Mouse (Mus musculus) heart, embryonic 12.5 days (tissue): ENCODE measurements around the gene Lrrc45. TPM values are rescaled to one million over a fixed set of nuclear protein-coding genes. Genes with fewer than 3 reads are reported as not detected.
A peak's percentile ranks its signal among the peaks of the same experiment; 100 is the strongest.
"Not testable (repeated sequence)": the region's sequence is repeated elsewhere in the genome, so short reads cannot be mapped to it uniquely, and the experiment has no call there.

Source experiments
- ATAC-seq: fragments of 200-750 bp; cut with Nextera tagmentation; 2 replicates; pipeline ENCODE4 v1.8.0; 2017; ENCODE audit warnings: moderate TSS enrichment, moderate library complexity; ENCODE audit not compliant: insufficient number of reproducible peaks, low FRiP score
- H3K27ac ChIP-seq: fragments of 300-500 bp; sonication (generic); 2 replicates; pipeline ENCODE4 v1.5.1; 2016; ENCODE audit warnings: mild to moderate bottlenecking, moderate library complexity; ENCODE audit not compliant: poor library complexity, severe bottlenecking
- H3K27me3 ChIP-seq: fragments of 300-500 bp; sonication (generic); replicated peaks from 2 replicates; pipeline ENCODE4 v1.6.1; 2016; ENCODE audit warnings: mild to moderate bottlenecking, moderate library complexity
- H3K36me3 ChIP-seq: fragments of 300-500 bp; sonication (generic); 2 replicates; pipeline ENCODE4 v1.6.1; 2016; ENCODE audit warnings: mild to moderate bottlenecking, moderate library complexity
- H3K4me1 ChIP-seq: fragments of 300-500 bp; sonication (generic); replicated peaks from 2 replicates; pipeline ENCODE4 v1.6.1; 2016; ENCODE audit warnings: mild to moderate bottlenecking
- H3K4me2 ChIP-seq: fragments of 300-500 bp; sonication (generic); 2 replicates; pipeline ENCODE4 v1.6.1; 2016; ENCODE audit warnings: mild to moderate bottlenecking, moderate library complexity
- H3K4me3 ChIP-seq: fragments of 300-500 bp; sonication (generic); 2 replicates; pipeline ENCODE4 v1.5.1; 2016; ENCODE audit warnings: mild to moderate bottlenecking
- H3K9ac ChIP-seq: fragments of 300-500 bp; sonication (generic); 2 replicates; pipeline ENCODE4 v1.6.1; 2016; ENCODE audit warnings: mild to moderate bottlenecking, moderate library complexity
- H3K9me3 ChIP-seq: fragments of 300-500 bp; sonication (generic); replicated peaks from 2 replicates; pipeline ENCODE4 v1.6.1; 2016; ENCODE audit warnings: mild to moderate bottlenecking, moderate library complexity
- WGBS: fragments of 180-500 bp; shearing (Covaris S2); methylation state at CpG from one replicate; pipeline ENCODE4 v1.1.7; 2016; 5-methylcytosine and 5-hydroxymethylcytosine counted together
- polyA plus RNA-seq: library from polyadenylated mRNA; unstranded; fragments of >200 nt; fragmentation: Nextera tagmentation; extraction: Ambion mirVana; gene quantifications from 2 replicates; pipeline ENCODE4 v1.2.1, GENCODE M21; 2016

The Lrrc45 gene
- polyA plus RNA-seq, 1 experiment from 2014 or later, result 35.2 TPM

DNA sequence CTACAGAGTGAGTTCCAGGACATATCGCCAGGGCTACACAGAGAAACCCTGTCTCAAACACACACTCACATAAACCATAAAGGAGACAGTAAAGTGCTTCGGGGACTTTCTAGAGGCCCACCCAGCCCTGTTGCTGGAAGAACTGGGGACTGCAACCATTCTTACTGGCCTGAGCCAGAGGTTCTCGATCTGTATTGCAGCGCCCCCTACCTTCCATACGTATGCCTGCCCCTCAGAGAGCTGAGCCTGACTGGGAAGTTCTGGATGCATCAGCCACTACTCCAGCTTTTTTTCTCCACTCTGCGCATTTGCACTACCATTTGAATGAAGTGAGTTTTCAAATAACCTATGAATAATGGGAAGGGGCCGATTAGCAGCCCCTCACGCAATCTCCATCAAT is 35.7 kb downstream of the Lrrc45 start:
- H3K27ac ChIP-seq, result no peak overlapping the region
- H3K36me3 ChIP-seq, result no peaks in the 10 kb centered on the region
- WGBS, result 52% methylated on average over 8 of the region's 8 CpGs
- no peak overlapping the region for H3K4me2 ChIP-seq
- H3K27me3 ChIP-seq, result peaks cover 15% of the 10 kb centered on the region
- no peaks in the 10 kb centered on the region for H3K9me3 ChIP-seq
- ATAC-seq, result no peak
- no peak overlapping the region for H3K9ac ChIP-seq
- H3K4me3 ChIP-seq, result no peak overlapping the region
- H3K4me1 ChIP-seq, result no peaks in the 10 kb centered on the region

DNA sequence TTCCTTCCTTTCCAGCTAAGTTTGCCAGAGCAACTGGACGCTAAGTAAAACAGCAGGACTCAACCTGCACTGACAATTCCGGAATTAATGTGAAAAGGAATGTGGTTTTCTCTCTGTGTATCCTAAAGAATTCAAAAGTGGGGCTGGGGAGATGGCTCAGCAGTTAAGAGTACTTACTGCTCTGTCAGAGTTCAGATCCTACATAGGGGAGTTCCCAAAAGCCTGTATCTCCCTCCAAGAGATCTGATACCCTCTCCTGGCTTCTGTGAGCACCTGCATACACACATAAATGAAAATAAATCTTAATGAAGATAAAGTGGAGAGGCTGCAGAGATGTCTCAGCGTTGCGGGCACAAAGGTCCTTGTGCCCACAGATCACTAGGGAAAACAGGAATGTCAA is 37.9 kb downstream of the Lrrc45 start:
- peaks cover 2% of the 10 kb centered on the region; the same call in 1 of the 2 replicates for H3K9me3 ChIP-seq
- ATAC-seq, result no peak
- H3K4me2 ChIP-seq, result no peak overlapping the region
- H3K4me3 ChIP-seq, result no peak overlapping the region
- H3K27me3 ChIP-seq, result peaks cover 13% of the 10 kb centered on the region; the same call in 1 of the 2 replicates
- 61% methylated on average over 4 of the region's 4 CpGs for WGBS
- H3K27ac ChIP-seq, result no peak overlapping the region
- no peaks in the 10 kb centered on the region for H3K36me3 ChIP-seq
- no peak overlapping the region for H3K9ac ChIP-seq
- H3K4me1 ChIP-seq, result no peaks in the 10 kb centered on the region

DNA sequence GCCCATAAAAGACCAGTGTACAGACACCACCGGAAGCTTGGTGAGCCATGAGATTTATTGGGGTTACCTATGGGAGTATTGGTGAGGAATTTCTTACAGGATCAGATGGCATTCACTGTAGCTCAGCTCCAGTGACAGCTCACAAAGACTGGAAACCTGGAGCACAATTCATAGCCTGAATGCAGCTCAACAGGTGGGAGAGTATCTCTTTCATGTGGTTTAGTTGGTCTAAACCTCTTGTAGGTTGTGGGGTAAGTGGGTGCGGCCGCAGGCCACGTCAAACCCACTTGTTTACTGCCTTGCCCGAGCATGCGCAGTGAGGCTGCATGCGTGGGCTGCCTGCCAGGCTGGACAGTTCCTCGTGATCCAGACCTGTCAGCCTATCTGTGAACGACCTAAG is 46.5 kb downstream of the Lrrc45 start:
- Histone ChIP-seq H3K4me3 (no peak overlapping the region), H3K27ac (no peak overlapping the region), H3K9me3 (peaks cover 32% of the 10 kb centered on the region), H3K36me3 (no peaks in the 10 kb centered on the region), H3K9ac (no peak overlapping the region), H3K4me1 (peaks cover 10% of the 10 kb centered on the region), H3K27me3 (peaks cover 25% of the 10 kb centered on the region), H3K4me2 (no peak overlapping the region)
- no peak for ATAC-seq
- WGBS, result 79% methylated on average over 9 of the region's 9 CpGs

DNA sequence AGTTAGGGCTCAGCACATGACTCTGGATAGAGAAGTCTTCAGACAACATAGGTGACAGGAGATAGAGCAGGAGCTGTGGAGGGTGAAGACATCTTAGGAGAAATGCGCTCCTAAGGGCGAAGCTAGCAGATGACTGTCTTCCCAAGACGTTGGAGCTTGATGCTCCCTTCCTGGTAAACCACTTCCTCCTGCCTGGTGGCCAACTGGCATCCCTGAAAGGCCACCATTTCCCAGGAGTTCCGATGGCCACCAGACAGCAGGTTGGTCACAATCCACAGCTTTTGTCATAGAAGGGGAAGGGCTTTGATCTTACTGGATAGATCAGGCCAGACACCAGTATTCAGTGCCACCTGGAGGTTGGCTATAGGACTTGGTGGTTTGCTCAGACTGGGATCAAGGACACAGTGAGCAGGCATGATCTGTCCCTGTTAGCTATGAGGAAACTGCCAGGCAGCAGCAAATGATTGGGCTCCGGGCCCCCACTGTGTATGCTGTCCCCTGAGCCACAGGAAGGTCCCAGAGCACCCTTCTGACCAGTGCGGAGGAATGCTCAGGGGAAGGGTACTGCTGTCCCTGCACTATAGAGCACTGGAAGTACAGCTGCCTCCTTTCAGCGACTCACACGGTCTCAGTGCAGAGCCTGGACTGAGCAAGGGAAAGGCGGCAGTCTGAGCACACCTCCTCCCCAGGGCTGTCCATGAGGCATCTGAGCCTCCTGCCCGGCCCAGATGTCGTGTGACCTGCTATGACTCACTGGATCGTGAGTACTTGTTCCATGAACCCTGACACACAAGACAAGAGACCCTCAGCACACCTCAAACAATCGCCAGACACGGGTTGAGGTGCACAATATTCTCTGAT is 48.3 kb downstream of the Lrrc45 start:
- Histone ChIP-seq H3K27ac (no peak overlapping the region), H3K4me3 (peak overlapping the region; percentile 23), H3K4me2 (peak overlapping the region; percentile 61), H3K36me3 (no peaks in the 10 kb centered on the region), H3K9me3 (peaks cover 26% of the 10 kb centered on the region), H3K27me3 (peaks cover 37% of the 10 kb centered on the region), H3K9ac (peak overlapping the region; percentile 5; the same call in 1 of the 2 replicates), H3K4me1 (peaks cover 10% of the 10 kb centered on the region)
- ATAC-seq, result peak; percentile 33
- 59% methylated on average over 14 of the region's 14 CpGs for WGBS

DNA sequence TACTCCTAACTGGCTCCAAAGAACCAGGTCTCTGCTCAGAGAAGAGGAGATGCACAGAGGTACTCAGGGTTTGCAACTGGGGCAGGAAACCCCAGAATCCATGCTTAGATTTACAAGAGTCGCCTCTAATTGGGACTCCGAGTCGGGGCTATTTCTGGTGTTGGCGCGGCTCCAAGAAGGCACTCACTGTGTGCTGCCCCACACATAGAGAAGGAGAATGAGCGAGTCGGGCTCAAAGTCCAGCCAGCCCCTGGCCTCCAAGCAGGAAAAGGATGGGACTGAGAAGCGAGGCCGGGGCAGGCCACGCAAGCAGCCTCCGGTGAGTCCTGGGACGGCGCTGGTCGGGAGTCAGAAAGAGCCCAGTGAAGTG is 48.9 kb downstream of the Lrrc45 start, which contains the start of gene Hmga1b:
Gene Hmga1b, plus strand, starts transcription at position 123 of the 370 bp plus-strand sequence.
- peak within 1 kb of the TSS; percentile 5; the same call in 1 of the 2 replicates for H3K9ac ChIP-seq
- H3K4me3 ChIP-seq, result peak within 1 kb of the TSS; percentile 23
- H3K4me1 ChIP-seq, ATAC-seq, H3K27ac ChIP-seq, H3K36me3 ChIP-seq: not testable (repeated sequence)
- peak within 1 kb of the TSS; percentile 61 for H3K4me2 ChIP-seq
- WGBS, result 9% methylated on average over 14 of the region's 14 CpGs
- H3K9me3 ChIP-seq, result peaks cover 21% of the 10 kb centered on the region
- H3K27me3 ChIP-seq, result peaks cover 41% of the 10 kb centered on the region

DNA sequence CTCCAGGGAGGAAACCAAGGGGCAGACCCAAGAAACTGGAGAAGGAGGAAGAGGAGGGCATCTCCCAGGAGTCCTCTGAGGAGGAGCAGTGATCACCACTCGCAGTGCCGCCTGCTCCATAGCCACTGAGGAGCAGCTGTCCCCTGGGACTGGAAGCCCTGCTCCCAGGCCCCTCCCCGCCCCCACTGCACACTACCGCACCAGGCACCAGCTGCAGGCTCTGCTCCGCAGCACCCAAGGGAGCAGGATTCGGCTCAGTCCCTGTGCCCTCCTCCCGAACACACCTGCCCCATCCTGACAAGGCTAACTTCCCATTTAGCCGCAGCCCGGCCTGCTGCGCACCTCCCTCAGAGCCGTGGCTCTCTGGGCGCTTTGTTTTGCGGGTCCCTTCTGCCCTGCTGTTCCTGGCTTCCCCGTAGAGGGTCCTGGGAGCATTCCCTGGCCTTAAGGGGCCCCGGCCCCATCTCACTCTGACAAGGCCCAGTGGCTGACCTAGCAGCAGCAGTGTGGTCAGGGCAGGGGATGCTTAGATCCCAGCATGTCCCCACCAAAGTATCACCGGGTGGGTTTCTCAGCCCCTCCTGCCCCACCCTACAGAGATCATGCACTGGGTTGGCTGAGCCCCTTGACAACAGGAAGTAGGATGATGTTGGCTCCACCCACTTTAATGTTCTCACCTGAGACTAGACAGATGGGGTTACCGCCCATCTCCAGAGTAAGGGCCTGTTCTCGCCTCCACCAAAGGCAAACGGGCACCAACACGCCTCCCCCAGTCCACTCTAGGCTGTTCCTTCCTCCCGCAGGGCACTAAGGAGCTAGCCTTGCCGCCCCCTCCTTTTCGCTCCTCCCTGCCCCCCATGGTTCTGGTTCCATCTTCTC is 49.6 kb downstream of the Lrrc45 start:
- WGBS, result 16% methylated on average over 8 of the region's 23 CpGs
- Histone ChIP-seq H3K9me3 (peaks cover 14% of the 10 kb centered on the region), H3K4me2 (peak overlapping the region; percentile 61), H3K27me3 (peaks cover 47% of the 10 kb centered on the region), H3K4me3 (peak overlapping the region; percentile 23)
- H3K9ac ChIP-seq, H3K36me3 ChIP-seq, H3K27ac ChIP-seq, H3K4me1 ChIP-seq: not testable (repeated sequence)
- ATAC-seq, result peak; percentile 22

DNA sequence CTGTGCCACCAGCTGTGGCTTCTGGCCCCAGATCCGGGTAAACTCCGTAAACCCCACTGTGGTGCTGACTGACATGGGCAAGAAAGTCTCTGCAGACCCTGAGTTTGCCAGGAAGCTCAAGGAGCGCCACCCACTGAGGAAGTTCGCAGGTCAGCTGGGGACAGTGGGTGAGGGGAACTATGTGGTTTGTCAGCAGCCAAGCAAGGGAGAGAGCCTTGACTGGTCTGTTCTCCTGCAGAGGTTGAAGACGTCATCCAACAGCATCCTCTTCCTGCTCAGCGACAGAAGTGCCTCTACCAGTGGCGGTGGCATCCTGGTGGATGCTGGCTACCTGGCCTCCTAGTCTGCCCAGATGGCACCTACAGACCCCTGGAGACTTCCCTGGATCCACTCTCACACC is 53.3 kb downstream of the Lrrc45 start:
- H3K27me3 ChIP-seq, result peaks cover 40% of the 10 kb centered on the region
- H3K4me1 ChIP-seq, H3K9ac ChIP-seq, ATAC-seq, H3K4me2 ChIP-seq, H3K4me3 ChIP-seq, H3K27ac ChIP-seq, H3K9me3 ChIP-seq, H3K36me3 ChIP-seq: not testable (repeated sequence)
- WGBS, result 58% methylated on average over 4 of the region's 7 CpGs

DNA sequence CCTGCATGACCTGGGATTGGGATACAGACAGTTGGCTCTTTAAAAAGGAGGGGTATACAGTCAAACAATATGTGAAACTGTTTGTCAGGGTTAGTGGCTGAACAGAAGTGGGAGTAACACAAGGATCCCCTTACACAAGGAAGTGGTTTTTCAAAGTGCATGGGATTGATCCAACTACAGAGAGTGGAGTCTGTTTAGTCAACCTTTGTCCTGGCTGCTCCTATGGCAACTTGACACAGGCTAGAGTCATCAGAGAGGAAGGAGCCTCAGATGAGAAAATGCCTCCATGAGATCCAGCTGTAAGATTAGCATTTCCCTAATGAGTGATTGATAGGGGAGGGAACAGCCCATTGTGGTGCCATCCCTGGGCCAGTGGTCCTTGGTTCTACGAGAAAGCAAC is 54.5 kb downstream of the Lrrc45 start:
- Histone ChIP-seq H3K27ac (no peak overlapping the region), H3K4me3 (no peak overlapping the region), H3K36me3 (no peaks in the 10 kb centered on the region), H3K4me1 (no peaks in the 10 kb centered on the region; the same call in 1 of the 2 replicates), H3K9me3 (no peaks in the 10 kb centered on the region), H3K27me3 (peaks cover 36% of the 10 kb centered on the region), H3K9ac (no peak overlapping the region), H3K4me2 (no peak overlapping the region)
- no peak for ATAC-seq
- WGBS, result 53% methylated on average over 1 of the region's 1 CpGs

Other genes starting within 250 kb of the Lrrc45 start
- gene Arl16, start 246.3 kb upstream of the Lrrc45 start, polyA plus RNA-seq, result 35.9 and 41.6 TPM in 2 replicates
- gene Mrpl12, start 229.3 kb upstream of the Lrrc45 start, polyA plus RNA-seq, result 208 and 219 TPM in 2 replicates
- 44.2 and 46.2 TPM in 2 replicates for gene Slc25a10, start 222.1 kb upstream of the Lrrc45 start, polyA plus RNA-seq
- 1.2 and 1.4 TPM in 2 replicates for gene Gcgr, start 183.2 kb upstream of the Lrrc45 start, polyA plus RNA-seq
- 126 and 130 TPM in 2 replicates for gene Mcrip1, start 164.2 kb upstream of the Lrrc45 start, polyA plus RNA-seq
- gene Ppp1r27, start 162.8 kb upstream of the Lrrc45 start, polyA plus RNA-seq, result not detected in 2 replicates
- 478 and 480 TPM in 2 replicates for gene P4hb, start 140.7 kb upstream of the Lrrc45 start, polyA plus RNA-seq
- 422 and 442 TPM in 2 replicates for gene Arhgdia, start 132.3 kb upstream of the Lrrc45 start, polyA plus RNA-seq
- 356 and 361 TPM in 2 replicates for gene Alyref, start 115.6 kb upstream of the Lrrc45 start, polyA plus RNA-seq
- gene Anapc11, start 115.5 kb upstream of the Lrrc45 start, polyA plus RNA-seq, result 174 and 175 TPM in 2 replicates
- gene Npb, start 105.4 kb upstream of the Lrrc45 start, polyA plus RNA-seq, result 13.6 and 20.3 TPM in 2 replicates
- gene Pcyt2, start 96.0 kb upstream of the Lrrc45 start, polyA plus RNA-seq, result 82.1 and 82.9 TPM in 2 replicates
- 20.1 and 20.4 TPM in 2 replicates for gene Sirt7, start 88.7 kb upstream of the Lrrc45 start, polyA plus RNA-seq
- 27.9 and 31.5 TPM in 2 replicates for gene Mafg, start 80.3 kb upstream of the Lrrc45 start, polyA plus RNA-seq
- 23.1 and 23.9 TPM in 2 replicates for gene Pycr1, start 70.2 kb upstream of the Lrrc45 start, polyA plus RNA-seq
- gene Myadml2, start 65.8 kb upstream of the Lrrc45 start, polyA plus RNA-seq, result 9.8 and 10.9 TPM in 2 replicates
- 4.7 and 5.2 TPM in 2 replicates for gene Notum, start 52.8 kb upstream of the Lrrc45 start, polyA plus RNA-seq
- gene Aspscr1, start 41.0 kb upstream of the Lrrc45 start, polyA plus RNA-seq, result 103 and 114 TPM in 2 replicates
- gene Cenpx, start 187 bp upstream of the Lrrc45 start, polyA plus RNA-seq, result 117 and 119 TPM in 2 replicates
- gene Rac3, start 7.5 kb downstream of the Lrrc45 start, polyA plus RNA-seq, result 7.6 and 8.4 TPM in 2 replicates
- 4.3 and 5.4 TPM in 2 replicates for gene Dcxr, start 13.4 kb downstream of the Lrrc45 start, polyA plus RNA-seq
- 1.1 and 1.9 TPM in 2 replicates for gene Cbr2, start 18.2 kb downstream of the Lrrc45 start, polyA plus RNA-seq
- gene Hmga1b, start 48.9 kb downstream of the Lrrc45 start, polyA plus RNA-seq, result 3.5 and 5.3 TPM in 2 replicates
- gene Rfng, start 70.3 kb downstream of the Lrrc45 start, polyA plus RNA-seq, result 23.2 and 24.9 TPM in 2 replicates
- 139 and 140 TPM in 2 replicates for gene Gps1, start 70.3 kb downstream of the Lrrc45 start, polyA plus RNA-seq
- gene Dus1l, start 82.5 kb downstream of the Lrrc45 start, polyA plus RNA-seq, result 48.0 and 48.3 TPM in 2 replicates
- 45.1 and 47.5 TPM in 2 replicates for gene Fasn, start 110.6 kb downstream of the Lrrc45 start, polyA plus RNA-seq
- 4.7 and 4.9 TPM in 2 replicates for gene Ccdc57, start 218.9 kb downstream of the Lrrc45 start, polyA plus RNA-seq
- gene Slc16a3, start 234.6 kb downstream of the Lrrc45 start, polyA plus RNA-seq, result 289 and 290 TPM in 2 replicates